ENCODE assay signal across 27 mouse cellular contexts in the genomic region with DNA sequence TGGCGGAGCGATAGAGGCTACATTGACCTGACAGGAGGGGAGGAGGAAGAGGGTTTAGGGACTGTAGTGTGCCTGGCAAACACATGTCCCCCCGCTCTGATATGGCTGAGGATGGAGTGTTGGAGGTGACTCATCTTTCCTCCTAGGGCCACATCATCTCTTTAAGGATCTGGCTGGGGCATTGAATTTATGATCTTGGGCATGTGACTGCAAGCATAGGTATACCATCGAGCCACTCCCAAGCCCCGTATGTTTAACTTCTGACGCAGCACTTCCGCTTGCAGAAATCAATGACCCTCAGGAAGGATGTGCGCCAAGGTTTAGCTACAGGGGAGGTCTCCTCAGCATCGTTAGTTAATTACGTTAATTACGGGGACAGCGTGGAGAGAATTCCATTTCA. TPM values are rescaled to one million over a fixed set of nuclear protein-coding genes. Genes with fewer than 3 reads are reported as not detected.
"Had no signal": no experiment of that assay in that cellular context is flagged by ENCODE, and none has a peak within 500 bp of the region (broad histone marks: within the 10 kb centered on the region; RNA-seq: fewer than 3 reads in every experiment).

No protein-coding gene starts in this region.

- H3K27me3 ChIP-seq: neural tube, embryonic 12.5 days; neural tube, embryonic 15.5 days had no signal

- H3K9ac ChIP-seq: liver, embryonic 13.5 days; neural tube, embryonic 12.5 days; neural tube, embryonic 15.5 days had no signal

- H3K36me3 ChIP-seq: liver, embryonic 13.5 days; neural tube, embryonic 12.5 days; neural tube, embryonic 15.5 days had no signal

- H3K9me3 ChIP-seq: liver, embryonic 13.5 days; neural tube, embryonic 12.5 days; neural tube, embryonic 15.5 days had no signal

- DNase-seq: layer of hippocampus, postnatal 36 days; liver, embryonic 13.5 days; lung, adult 2 months; lung, postnatal 14 days; lung, postnatal 4 days; midbrain, embryonic 14.5 days; right cerebral cortex, adult 18-20 months; right cerebral cortex, postnatal 14 days; right cerebral cortex, postnatal 4 days; thymus, adult 18-20 months; thymus, postnatal 4 days had no signal

- H3K27ac ChIP-seq: kidney, postnatal 0 days; left cerebral cortex, adult 2 months; liver, embryonic 13.5 days; neural tube, embryonic 12.5 days; neural tube, embryonic 15.5 days had no signal

- H3K4me3 ChIP-seq: left cerebral cortex, adult 2 months; liver, embryonic 13.5 days; neural tube, embryonic 12.5 days; neural tube, embryonic 15.5 days had no signal

- H3K4me2 ChIP-seq: liver, embryonic 13.5 days; midbrain, embryonic 11.5 days; neural tube, embryonic 12.5 days; neural tube, embryonic 15.5 days had no signal

RNA-seq across cellular contexts. Expression of a gene that starts 37.0 kb away (rescaled TPM):
- total RNA-seq: layer of hippocampus, adult 8-10 months; layer of hippocampus, postnatal 10 days; layer of hippocampus, postnatal 36 days; left cerebral cortex, adult 2 months; left cerebral cortex, postnatal 10 days; left cerebral cortex, postnatal 36 days; megakaryocyte progenitor cell, adult 5-6 weeks; megakaryocyte-erythroid progenitor cell, adult 5-6 weeks; midbrain, postnatal 0 days had no signal
- polyA plus RNA-seq: limb, embryonic 11.5 days; limb, embryonic 14.5 days; liver, adult 2 months; liver, embryonic 13.5 days; liver, embryonic 16.5 days; midbrain, embryonic 11.5 days; midbrain, embryonic 14.5 days; midbrain, postnatal 0 days; neural tube, embryonic 12.5 days had no signal
